Mouse (Mus musculus): ENCODE data around the gene Cmc2. TPM values are rescaled to one million over a fixed set of nuclear protein-coding genes. Genes with fewer than 3 reads are reported as not detected.
A peak's percentile ranks its signal among the peaks of the same experiment; 100 is the strongest.

The Cmc2 gene
- total RNA-seq, 2 experiments from 2014 or later = 17.8 to 18.2 TPM

- DNase-seq (ENCODE audit: low spot score in 2 of 2) = no peak
These were observed 954 bp upstream of the Cmc2 start for GRCm38 (mm10) chr8:116922060-116922757.

- no peak for DNase-seq (ENCODE audit: low spot score in 2 of 2)
These were observed 284 bp downstream of the Cmc2 start for GRCm38 (mm10) chr8:116921005-116921336.

- no peak for DNase-seq (ENCODE audit: low spot score in 2 of 2)
These were observed 15.4 kb downstream of the Cmc2 start for GRCm38 (mm10) chr8:116905836-116906235.

GRCm38 (mm10) chr8:116905252-116905651 lies 16.0 kb downstream of the Cmc2 start:
- no peak for DNase-seq (ENCODE audit: low spot score in 2 of 2)

GRCm38 (mm10) chr8:116904736-116905135 lies 16.5 kb downstream of the Cmc2 start:
- no peak for DNase-seq (ENCODE audit: low spot score in 2 of 2)

GRCm38 (mm10) chr8:116895521-116895920 lies 25.7 kb downstream of the Cmc2 start:
- no peak for DNase-seq (ENCODE audit: low spot score in 2 of 2)

GRCm38 (mm10) chr8:116893938-116894337 lies 27.3 kb downstream of the Cmc2 start:
- no peak for DNase-seq (ENCODE audit: low spot score in 2 of 2)

GRCm38 (mm10) chr8:116892636-116893035 lies 28.6 kb downstream of the Cmc2 start:
- no peak for DNase-seq (ENCODE audit: low spot score in 2 of 2)

- DNase-seq (ENCODE audit: low spot score in 2 of 2) = no peak
These were observed 29.1 kb downstream of the Cmc2 start for GRCm38 (mm10) chr8:116892130-116892529.

- DNase-seq (ENCODE audit: low spot score in 2 of 2) = no peak
These were observed 29.8 kb downstream of the Cmc2 start for GRCm38 (mm10) chr8:116891446-116891845.

- no peak for DNase-seq (ENCODE audit: low spot score in 2 of 2)
These were observed 33.4 kb downstream of the Cmc2 start for GRCm38 (mm10) chr8:116887813-116888212.

- DNase-seq (ENCODE audit: low spot score in 2 of 2) = no peak
These were observed 39.9 kb downstream of the Cmc2 start for GRCm38 (mm10) chr8:116881396-116881795.

GRCm38 (mm10) chr8:116875798-116876450 lies 45.3 kb downstream of the Cmc2 start:
- DNase-seq (ENCODE audit: low spot score in 2 of 2) = no peak

GRCm38 (mm10) chr8:116873986-116874385 lies 47.3 kb downstream of the Cmc2 start:
- no peak for DNase-seq (ENCODE audit: low spot score in 2 of 2)

GRCm38 (mm10) chr8:116873586-116873985 lies 47.7 kb downstream of the Cmc2 start:
- no peak for DNase-seq (ENCODE audit: low spot score in 2 of 2)

- DNase-seq (ENCODE audit: low spot score in 2 of 2) = no peak
These were observed 48.4 kb downstream of the Cmc2 start for GRCm38 (mm10) chr8:116872761-116873342.

- peak; percentile 45 to 46 for DNase-seq (ENCODE audit: low spot score in 2 of 2)
These were observed 52.6 kb downstream of the Cmc2 start for GRCm38 (mm10) chr8:116868699-116869098.

- DNase-seq (ENCODE audit: low spot score in 2 of 2) = no peak
These were observed 53.9 kb downstream of the Cmc2 start for GRCm38 (mm10) chr8:116867321-116867720.

GRCm38 (mm10) chr8:116866118-116866903 lies 54.9 kb downstream of the Cmc2 start:
- peak in 1 of 2 experiments; percentile 25 for DNase-seq (ENCODE audit: low spot score in 2 of 2)

GRCm38 (mm10) chr8:116864514-116864913 lies 56.7 kb downstream of the Cmc2 start:
- no peak for DNase-seq (ENCODE audit: low spot score in 2 of 2)

GRCm38 (mm10) chr8:116864022-116864387 lies 57.2 kb downstream of the Cmc2 start:
- DNase-seq (ENCODE audit: low spot score in 2 of 2) = no peak

Data from left cerebral cortex, adult 18-20 months (tissue).